Mouse (Mus musculus): Measurements from ENCODE around the gene Nfix.

The Nfix gene

DNA sequence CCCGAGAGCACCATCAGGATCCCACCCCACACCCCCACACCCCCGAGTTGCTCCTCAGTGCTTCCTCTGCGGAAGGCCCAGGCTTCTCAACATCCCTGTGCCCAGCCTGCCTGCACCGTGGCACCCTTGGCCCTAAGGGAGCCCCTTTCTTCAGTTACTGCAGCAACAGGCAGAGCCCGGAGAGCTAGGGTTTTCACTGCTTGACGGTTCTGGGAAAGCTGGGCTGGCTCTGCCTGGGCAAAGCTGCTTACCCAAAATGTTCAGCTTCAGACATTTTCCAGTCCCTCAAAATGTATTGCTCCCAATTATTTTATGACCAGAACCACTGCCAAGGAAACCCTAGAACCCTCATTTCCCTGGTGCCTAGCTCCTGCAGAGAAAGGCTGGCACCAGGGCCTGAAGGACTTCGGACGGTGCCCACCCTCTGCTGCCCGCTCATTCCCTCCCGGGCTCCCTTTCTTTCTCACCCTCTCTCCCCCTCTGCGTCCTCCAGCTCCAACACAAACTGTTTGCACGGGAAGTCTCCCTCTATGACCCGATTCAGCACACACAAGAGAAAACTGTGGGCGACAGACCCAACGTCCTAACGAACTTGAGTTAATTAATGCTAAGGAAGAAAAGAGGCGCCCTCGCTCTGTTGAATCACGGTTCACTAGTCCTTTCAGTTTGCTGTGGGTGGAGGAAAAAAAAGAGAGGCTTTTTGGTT is 20.5 kb downstream of the Nfix start:
- no peak for DNase-seq

DNA sequence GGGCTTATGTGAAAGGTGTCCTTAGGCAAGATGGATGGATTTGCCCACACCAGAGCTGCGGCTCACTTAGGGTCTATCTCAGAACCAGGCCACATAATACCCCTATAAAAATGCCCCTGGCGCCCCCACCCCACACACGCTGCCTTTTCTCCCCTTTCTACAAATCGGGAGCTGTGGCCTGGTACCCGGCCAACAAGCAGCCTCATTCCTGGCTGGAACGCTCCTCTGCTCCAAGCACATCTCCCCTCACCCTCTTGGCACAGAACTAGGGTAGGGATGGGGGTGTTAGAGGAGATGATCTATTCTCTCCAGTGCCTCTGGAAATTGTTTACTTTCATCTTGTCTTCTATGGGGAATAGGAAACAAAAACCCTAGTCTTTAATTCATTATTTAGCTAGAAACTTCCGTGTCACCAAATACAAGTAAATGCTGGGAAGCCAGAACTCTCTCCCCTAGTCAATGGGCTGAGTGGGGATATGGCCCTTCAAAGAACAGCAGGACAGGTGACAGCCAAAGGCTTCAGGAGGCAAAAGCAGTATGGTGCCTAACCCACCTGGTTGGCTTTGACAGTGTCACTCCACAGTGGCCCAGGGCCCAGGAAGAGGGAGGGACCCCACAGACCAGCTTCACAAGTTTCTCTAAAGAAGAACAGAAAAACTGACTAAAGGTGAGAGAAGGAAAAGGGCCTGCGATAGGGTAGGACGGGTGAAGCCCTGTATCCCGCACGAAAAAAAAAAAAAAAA is 21.3 kb downstream of the Nfix start:
- DNase-seq = no peak

DNA sequence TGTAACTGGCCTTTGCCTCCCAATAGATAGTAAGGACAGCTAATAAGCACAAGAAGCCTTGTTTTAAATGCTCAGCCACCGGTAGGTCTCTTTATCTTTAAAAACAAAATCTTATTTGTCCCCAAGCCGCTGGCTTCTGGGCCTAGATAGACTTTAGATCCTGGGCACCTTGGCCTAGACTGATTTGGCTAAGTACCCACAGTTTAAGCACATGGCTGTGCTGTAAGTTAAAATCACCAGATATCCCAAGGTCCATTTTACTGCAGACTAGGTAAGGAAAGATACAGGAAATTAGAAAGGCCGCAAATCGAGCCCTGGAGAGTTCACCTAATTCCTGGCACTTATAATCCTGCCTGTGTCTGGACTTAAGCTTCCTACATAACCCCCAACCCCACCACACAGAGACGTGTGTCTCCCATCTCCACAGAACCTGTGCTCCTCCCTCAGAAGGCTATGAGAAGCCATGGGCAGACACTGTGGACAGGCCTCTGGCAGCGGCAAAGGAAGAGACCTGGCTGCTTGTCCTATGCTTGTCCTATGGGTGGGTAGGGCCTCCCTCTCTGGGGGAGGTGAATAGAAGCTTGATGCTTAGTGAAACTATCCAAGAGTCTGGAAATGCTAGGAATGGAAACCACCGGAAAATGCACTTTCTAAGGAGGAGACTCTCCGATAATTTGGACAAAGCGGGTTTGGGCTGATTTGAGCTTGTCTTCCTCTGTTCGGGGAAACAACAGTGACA is 22.1 kb downstream of the Nfix start:
- no peak for DNase-seq

DNA sequence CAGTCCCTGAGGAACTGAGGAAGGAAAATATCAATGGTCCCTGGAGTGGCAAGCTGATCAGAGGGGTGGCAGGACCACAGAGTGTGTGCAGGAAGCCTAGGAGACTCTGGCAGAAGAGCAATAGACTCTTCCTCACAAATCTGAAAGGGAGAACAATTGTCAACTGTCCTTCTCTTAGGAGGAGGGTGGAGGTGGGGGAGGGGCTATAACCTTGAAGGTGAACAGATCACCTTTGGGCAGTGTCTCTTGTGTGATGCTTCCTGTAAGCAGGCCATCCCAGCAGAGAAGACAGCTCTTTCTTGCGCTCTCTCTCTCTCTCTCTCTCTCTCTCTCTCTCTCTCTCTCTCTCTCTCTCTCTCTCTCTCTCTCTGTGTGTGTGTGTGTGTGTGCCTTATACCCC is 23.6 kb downstream of the Nfix start:
- DNase-seq = no peak

- DNase-seq = no peak
Observed at GRCm38 (mm10) chr8:84775621-84776113, 24.5 kb downstream of the Nfix start.

DNA sequence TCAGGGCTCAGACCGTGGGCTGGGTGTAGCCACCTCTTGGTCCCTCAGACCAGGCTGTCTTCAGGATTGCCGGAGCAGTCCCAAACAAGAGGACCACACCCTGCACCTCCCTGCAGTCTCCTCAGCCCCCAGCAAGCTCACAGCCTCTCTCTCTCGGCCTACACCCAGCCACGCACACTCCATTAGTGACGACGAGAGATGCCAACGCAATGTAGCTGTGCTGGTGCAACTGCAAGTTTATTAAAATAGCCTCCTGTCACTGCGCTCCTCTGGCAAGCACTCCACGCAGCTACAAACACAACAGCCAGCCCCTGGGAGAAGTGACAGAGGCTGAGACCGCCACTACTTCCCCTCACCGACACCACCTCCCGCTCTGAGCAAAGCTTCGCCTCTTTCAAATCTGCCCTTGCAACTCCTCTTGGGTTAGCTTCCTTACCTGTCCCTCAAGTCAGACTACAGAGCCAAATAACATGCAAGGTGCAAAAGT is 25.0 kb downstream of the Nfix start:
- no peak for DNase-seq

GRCm38 (mm10) chr8:84774473-84774911 is 25.7 kb downstream of the Nfix start:
- DNase-seq = peak; percentile 73

- peak; percentile 86 for DNase-seq
Observed at GRCm38 (mm10) chr8:84773833-84774232, 26.3 kb downstream of the Nfix start.

GRCm38 (mm10) chr8:84773304-84773703 is 26.8 kb downstream of the Nfix start:
- no peak for DNase-seq

GRCm38 (mm10) chr8:84772628-84773027 is 27.5 kb downstream of the Nfix start:
- DNase-seq = no peak

DNA sequence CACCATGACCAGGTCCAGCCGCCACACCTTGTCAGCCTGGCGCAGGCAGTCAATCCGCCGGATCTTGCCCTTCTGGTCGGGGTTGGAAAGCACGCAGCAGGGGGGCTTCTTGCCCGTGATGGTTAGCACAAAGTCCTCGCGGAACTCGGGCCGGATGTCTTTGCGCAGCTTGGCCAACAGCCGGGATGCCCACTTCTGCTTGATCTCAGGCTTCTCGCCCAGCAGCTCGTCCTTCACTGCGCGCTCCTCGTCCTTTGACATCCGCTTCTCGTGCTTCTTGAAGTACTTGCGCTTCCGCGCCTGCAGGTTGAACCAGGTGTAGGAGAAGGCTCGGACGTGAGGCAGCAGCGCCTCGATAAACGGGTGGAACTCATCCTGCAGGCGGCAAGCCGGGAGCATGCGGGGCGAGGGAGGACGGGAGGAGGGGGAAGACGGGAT is 28.2 kb downstream of the Nfix start:
- peak; percentile 53 for DNase-seq

DNA sequence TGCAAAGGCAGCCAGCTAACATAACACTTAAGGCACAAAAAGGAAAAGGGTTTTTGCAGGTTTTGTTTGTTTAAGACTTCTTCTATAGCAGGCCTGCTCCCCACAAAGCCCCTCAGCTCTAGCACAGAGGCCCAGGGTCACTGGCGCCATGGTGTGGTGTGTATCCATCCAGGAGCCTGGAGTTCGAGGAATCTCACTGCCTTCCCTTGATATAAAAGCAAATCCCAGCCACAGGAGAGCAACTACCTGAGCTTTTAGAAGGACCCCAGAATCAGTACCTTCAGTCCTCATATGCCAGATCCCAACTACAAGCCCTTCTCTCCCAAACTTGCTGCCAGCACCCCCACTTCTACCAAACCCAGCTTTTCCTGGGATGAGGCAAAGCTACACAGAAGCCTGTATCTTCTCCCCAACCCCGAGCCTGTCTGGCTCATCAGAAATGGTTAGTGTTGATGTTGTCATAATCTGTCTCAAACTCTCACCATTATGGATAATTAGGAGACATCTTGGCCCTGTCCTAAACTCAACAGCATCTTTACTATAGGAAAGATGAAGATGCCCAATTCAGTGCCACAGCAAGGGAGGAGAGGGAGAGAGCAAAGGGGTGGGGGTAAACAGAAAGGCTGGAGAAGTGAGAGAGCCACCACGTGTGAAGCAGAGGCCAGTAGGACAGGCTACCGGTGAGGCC is 29.0 kb downstream of the Nfix start:
- DNase-seq = no peak

DNA sequence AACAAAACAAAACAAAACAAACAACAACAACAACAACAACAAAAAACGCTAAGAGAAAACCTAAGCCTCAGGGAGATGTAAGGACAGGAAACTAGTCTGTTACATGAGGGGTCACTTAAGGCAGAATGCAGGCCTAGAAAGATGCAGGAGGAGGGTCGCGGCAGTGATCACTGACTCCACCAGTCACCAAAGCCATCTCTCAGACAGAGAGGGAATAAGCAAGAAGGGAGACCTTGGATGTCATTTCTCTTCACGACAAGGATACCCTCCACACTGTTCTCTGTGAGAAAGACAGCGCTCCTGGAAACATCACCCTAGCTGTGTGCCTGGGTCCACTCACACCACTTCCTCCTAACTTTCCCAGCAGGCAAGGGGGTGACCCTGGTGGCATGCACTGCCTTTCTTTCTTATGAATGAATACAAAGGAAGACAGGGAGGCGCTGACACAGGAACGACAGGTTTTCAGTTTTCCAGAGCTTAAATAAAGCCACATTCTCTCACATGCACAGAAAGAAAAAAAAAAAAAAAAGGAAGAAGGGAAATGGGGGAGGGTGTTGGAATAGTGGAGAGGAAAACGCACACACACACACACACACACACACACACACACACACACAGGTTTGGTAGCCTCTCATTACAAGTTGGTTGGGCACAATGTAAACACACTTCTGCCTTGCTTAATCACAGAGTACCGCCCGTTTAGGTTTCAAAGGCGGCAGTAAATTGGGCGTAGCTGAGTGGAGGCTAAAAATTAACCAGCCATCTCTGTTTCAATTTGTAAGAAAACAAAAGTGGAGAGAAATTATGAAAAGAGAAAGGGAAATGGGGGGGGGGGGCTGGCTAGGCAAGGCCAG is 29.8 kb downstream of the Nfix start:
- DNase-seq = no peak

DNA sequence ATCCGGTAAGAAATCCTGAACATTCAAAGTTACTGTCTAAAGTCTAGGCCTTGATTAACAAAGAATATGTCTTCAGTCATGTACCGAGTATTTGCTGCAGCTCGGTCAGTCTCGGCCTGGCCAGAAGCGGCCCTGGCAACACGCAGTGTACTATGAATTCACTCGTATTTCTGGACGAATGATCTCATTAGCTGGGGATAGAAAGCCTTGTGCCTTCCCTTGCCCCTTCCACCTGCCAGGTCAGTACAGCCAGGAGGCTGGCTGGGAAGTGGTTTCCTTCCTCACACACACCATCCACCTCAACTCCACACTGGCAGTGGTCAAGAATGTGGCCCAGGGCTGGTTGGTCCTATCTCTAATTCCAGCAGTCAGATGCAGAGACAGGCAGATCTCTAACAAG is 30.8 kb downstream of the Nfix start:
- DNase-seq = no peak

DNA sequence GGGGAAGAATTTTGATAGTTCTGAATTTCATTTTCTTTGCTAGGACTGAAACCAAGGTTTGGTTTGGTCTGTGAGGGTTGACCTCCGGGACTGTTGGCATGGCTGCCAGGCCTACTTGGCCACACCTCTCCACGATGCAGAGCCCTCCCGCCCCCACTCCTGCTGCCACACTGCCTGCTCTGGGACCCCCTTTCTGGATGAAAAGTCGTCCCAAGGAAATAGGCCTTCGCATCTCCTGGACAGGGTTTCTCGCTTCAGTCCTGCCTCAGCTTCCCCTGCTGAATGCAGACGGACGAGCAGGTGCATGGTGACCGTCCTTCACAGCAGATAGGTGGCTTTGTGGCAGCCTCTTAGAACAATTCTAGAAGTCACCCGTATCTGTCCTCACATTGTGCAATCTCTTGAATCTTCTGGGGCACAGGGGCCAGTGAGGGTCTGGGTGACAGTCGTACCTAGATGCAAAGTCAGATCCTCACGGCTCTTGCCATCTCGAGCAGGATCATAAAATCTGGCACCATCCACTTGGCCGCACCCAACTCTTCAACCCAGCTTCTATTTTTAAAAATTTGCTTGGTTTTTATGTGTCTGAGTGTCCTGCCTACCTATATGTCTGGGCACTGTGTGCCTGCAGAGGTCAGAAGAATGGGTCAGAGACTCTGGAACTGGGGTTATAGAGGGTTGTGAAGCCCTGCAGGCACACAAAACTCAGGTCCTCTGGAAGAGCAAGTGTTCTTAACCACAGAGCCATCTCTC is 31.6 kb downstream of the Nfix start:
- no peak for DNase-seq

- DNase-seq = no peak
Observed at GRCm38 (mm10) chr8:84767221-84767620, 32.9 kb downstream of the Nfix start.

- DNase-seq = peak; percentile 62
Observed at GRCm38 (mm10) chr8:84766422-84766821, 33.7 kb downstream of the Nfix start.

- DNase-seq = no peak
Observed at GRCm38 (mm10) chr8:84765629-84766028, 34.5 kb downstream of the Nfix start.

- no peak for DNase-seq
Observed at GRCm38 (mm10) chr8:84764870-84765495, 35.2 kb downstream of the Nfix start.

- no peak for DNase-seq
Observed at GRCm38 (mm10) chr8:84764100-84764499, 36.0 kb downstream of the Nfix start.
